Mouse (Mus musculus) embryonic facial prominence, embryonic 12.5 days (tissue): ENCODE measurements around the gene Spred2. TPM values are rescaled to one million over a fixed set of nuclear protein-coding genes. Genes with fewer than 3 reads are reported as not detected.
"Not testable (repeated sequence)": the region's sequence is repeated elsewhere in the genome, so short reads cannot be mapped to it uniquely, and the experiment has no call there.

ENCODE experiments used
- ATAC-seq: fragments of 200-750 bp; cut with Nextera tagmentation; 2 replicates; pipeline ENCODE4 v1.8.0; 2017; ENCODE audit not compliant: insufficient number of reproducible peaks, insufficient read depth, low FRiP score, low TSS enrichment
- H3K27ac ChIP-seq: fragments of 300-500 bp; sonication (generic); 2 replicates; pipeline ENCODE4 v1.5.1; 2016; ENCODE audit warnings: mild to moderate bottlenecking
- H3K27me3 ChIP-seq: fragments of 300-500 bp; sonication (generic); 2 replicates; pipeline ENCODE4 v1.6.1; 2016; ENCODE audit warnings: mild to moderate bottlenecking, moderate library complexity
- H3K36me3 ChIP-seq: fragments of 300-500 bp; sonication (generic); 2 replicates; pipeline ENCODE4 v1.6.1; 2016; ENCODE audit warnings: mild to moderate bottlenecking
- H3K4me1 ChIP-seq: fragments of 300-500 bp; sonication (generic); 2 replicates; pipeline ENCODE4 v1.6.1; 2016
- H3K4me2 ChIP-seq: fragments of 300-500 bp; sonication (generic); replicated peaks from 2 replicates; pipeline ENCODE4 v1.6.1; 2016; ENCODE audit warnings: mild to moderate bottlenecking, moderate library complexity
- H3K4me3 ChIP-seq: fragments of 300-500 bp; sonication (generic); 2 replicates; pipeline ENCODE4 v1.5.1; 2016; ENCODE audit warnings: mild to moderate bottlenecking
- H3K9ac ChIP-seq: fragments of 300-500 bp; sonication (generic); 2 replicates; pipeline ENCODE4 v1.6.1; 2016; ENCODE audit warnings: mild to moderate bottlenecking, moderate library complexity
- H3K9me3 ChIP-seq: fragments of 300-500 bp; sonication (generic); 2 replicates; pipeline ENCODE4 v1.6.1; 2016; ENCODE audit warnings: mild to moderate bottlenecking, moderate library complexity
- WGBS: fragments of 180-500 bp; shearing (Covaris S2); methylation state at CpG from one replicate; pipeline ENCODE4 v1.1.7; 2016; 5-methylcytosine and 5-hydroxymethylcytosine counted together
- polyA plus RNA-seq: library from polyadenylated mRNA; unstranded; fragments of >200 nt; fragmentation: Nextera tagmentation; extraction: Ambion mirVana; gene quantifications from 2 replicates; pipeline ENCODE4 v1.2.1, GENCODE M21; 2016

Spred2 gene
- polyA plus RNA-seq, 1 experiment from 2014 or later: 10.0 TPM

GRCm38 (mm10) chr11:20028396-20028795 is 104.2 kb downstream of the Spred2 start:
- 87% methylated on average over 6 of the region's 6 CpGs for WGBS
- no peaks in the 10 kb centered on the region; the same call in 1 of the 2 replicates for H3K4me1 ChIP-seq
- no peaks in the 10 kb centered on the region for H3K27me3 ChIP-seq

DNA sequence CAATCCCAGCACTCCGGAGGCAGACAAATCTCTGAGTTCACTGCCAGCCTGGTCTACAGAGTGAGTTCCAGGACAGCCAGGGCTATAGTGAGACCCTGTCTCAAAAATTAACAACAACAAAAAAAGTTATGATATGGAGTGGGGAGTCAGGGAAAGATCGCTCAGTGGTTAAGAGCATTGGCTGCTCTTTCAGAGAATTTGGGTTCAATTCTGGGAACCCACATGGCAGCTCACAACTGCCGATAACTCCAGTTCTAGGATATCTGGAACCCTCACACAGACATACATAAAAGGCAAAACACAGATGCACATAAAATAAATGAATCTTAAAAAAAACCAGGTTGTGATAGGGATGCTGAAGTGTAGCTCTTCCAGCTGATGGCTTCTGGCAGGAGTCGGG is 104.8 kb downstream of the Spred2 start:
- Histone ChIP-seq H3K4me3 (no peak overlapping the region), H3K9ac (no peak overlapping the region), H3K27me3 (no peaks in the 10 kb centered on the region), H3K4me1 (no peaks in the 10 kb centered on the region; the same call in 1 of the 2 replicates), H3K4me2 (no peak overlapping the region), H3K36me3 (peaks cover 9% of the 10 kb centered on the region; the same call in 1 of the 2 replicates), H3K9me3 (peaks cover 2% of the 10 kb centered on the region; the same call in 1 of the 2 replicates), H3K27ac (no peak overlapping the region)
- 92% methylated on average over 4 of the region's 4 CpGs for WGBS
- ATAC-seq: no peak

More at GRCm38 (mm10) chr11:20028396-20028795, 104.2 kb downstream of the Spred2 start:
- Histone ChIP-seq H3K9me3 (peaks cover 2% of the 10 kb centered on the region; the same call in 1 of the 2 replicates), H3K36me3 (peaks cover 9% of the 10 kb centered on the region; the same call in 1 of the 2 replicates), H3K4me3 (no peak overlapping the region), H3K9ac (no peak overlapping the region), H3K27ac (no peak overlapping the region), H3K4me2 (no peak overlapping the region)
- no peak for ATAC-seq

GRCm38 (mm10) chr11:20030973-20031372 is 106.8 kb downstream of the Spred2 start:
- WGBS: 92% methylated on average over 5 of the region's 5 CpGs
- H3K27me3 ChIP-seq, H3K27ac ChIP-seq, H3K4me1 ChIP-seq, H3K36me3 ChIP-seq, H3K9me3 ChIP-seq, H3K4me3 ChIP-seq, H3K4me2 ChIP-seq, ATAC-seq, H3K9ac ChIP-seq: not testable (repeated sequence)

GRCm38 (mm10) chr11:20031536-20031935 is 107.4 kb downstream of the Spred2 start:
- Histone ChIP-seq H3K4me2 (no peak overlapping the region), H3K9ac (no peak overlapping the region), H3K4me3 (no peak overlapping the region), H3K36me3 (peaks cover under 1% of the 10 kb centered on the region; the same call in 1 of the 2 replicates), H3K4me1 (no peaks in the 10 kb centered on the region), H3K9me3 (peaks cover 2% of the 10 kb centered on the region; the same call in 1 of the 2 replicates), H3K27ac (no peak overlapping the region), H3K27me3 (no peaks in the 10 kb centered on the region)
- WGBS: 41% methylated on average over 8 of the region's 8 CpGs
- no peak for ATAC-seq

GRCm38 (mm10) chr11:20033541-20034160 is 109.5 kb downstream of the Spred2 start:
- Histone ChIP-seq H3K9me3 (peaks cover 2% of the 10 kb centered on the region; the same call in 1 of the 2 replicates), H3K9ac (no peak overlapping the region), H3K36me3 (no peaks in the 10 kb centered on the region), H3K4me1 (0 out of 2 replicates have a peak, but pooled peaks cover 6% of the 10 kb centered on the region), H3K27ac (no peak overlapping the region), H3K27me3 (no peaks in the 10 kb centered on the region; the same call in 1 of the 2 replicates), H3K4me3 (no peak overlapping the region), H3K4me2 (no peak overlapping the region)
- no peak for ATAC-seq
- 78% methylated on average over 6 of the region's 6 CpGs for WGBS

GRCm38 (mm10) chr11:20034337-20034947 is 110.3 kb downstream of the Spred2 start:
- WGBS: 62% methylated on average over 14 of the region's 14 CpGs
- Histone ChIP-seq H3K4me1 (peaks cover 8% of the 10 kb centered on the region; the same call in 1 of the 2 replicates), H3K9ac (no peak overlapping the region), H3K9me3 (peaks cover 2% of the 10 kb centered on the region; the same call in 1 of the 2 replicates), H3K36me3 (no peaks in the 10 kb centered on the region), H3K27ac (no peak overlapping the region), H3K27me3 (no peaks in the 10 kb centered on the region; the same call in 1 of the 2 replicates), H3K4me2 (no peak overlapping the region), H3K4me3 (no peak overlapping the region)
- ATAC-seq: no peak

- no peaks in the 10 kb centered on the region for H3K36me3 ChIP-seq
- no peak overlapping the region for H3K4me3 ChIP-seq
- no peak overlapping the region for H3K4me2 ChIP-seq
- WGBS: 58% methylated on average over 11 of the region's 11 CpGs
- H3K27ac ChIP-seq: no peak overlapping the region
- no peak for ATAC-seq
- H3K4me1 ChIP-seq: peaks cover 8% of the 10 kb centered on the region; the same call in 1 of the 2 replicates
- H3K9ac ChIP-seq: no peak overlapping the region
- peaks cover 2% of the 10 kb centered on the region; the same call in 1 of the 2 replicates for H3K9me3 ChIP-seq
- no peaks in the 10 kb centered on the region; the same call in 1 of the 2 replicates for H3K27me3 ChIP-seq
These were observed 111.3 kb downstream of the Spred2 start for GRCm38 (mm10) chr11:20035343-20035928.

- Histone ChIP-seq H3K9ac (no peak overlapping the region), H3K9me3 (peaks cover 2% of the 10 kb centered on the region; the same call in 1 of the 2 replicates), H3K4me3 (no peak overlapping the region), H3K4me1 (peaks cover 8% of the 10 kb centered on the region; the same call in 1 of the 2 replicates), H3K4me2 (no peak overlapping the region), H3K27ac (no peak overlapping the region), H3K36me3 (no peaks in the 10 kb centered on the region), H3K27me3 (no peaks in the 10 kb centered on the region; the same call in 1 of the 2 replicates)
- ATAC-seq: no peak
- 78% methylated on average over 7 of the region's 7 CpGs for WGBS
These were observed 111.8 kb downstream of the Spred2 start for GRCm38 (mm10) chr11:20035972-20036371.

DNA sequence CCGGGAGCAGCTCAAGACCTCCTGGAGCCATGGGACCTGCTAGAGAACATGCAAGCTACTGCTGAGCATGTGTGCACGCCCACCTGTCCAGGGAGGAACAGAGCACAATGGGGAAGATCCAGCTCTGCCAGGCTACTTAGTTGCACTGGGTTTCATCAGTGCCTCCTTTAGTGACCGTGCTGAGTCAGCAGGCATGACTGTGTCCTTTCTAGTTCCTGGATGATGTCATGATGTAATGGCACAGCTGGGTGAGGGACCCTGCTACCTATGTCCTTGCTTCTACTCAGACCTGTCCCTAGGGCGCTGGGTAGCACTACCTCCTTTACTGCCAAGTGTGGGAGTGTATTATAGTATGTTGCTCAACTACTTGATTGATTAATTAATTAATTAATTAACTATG is 113.6 kb downstream of the Spred2 start:
- no peak overlapping the region for H3K9ac ChIP-seq
- no peaks in the 10 kb centered on the region for H3K36me3 ChIP-seq
- H3K27me3 ChIP-seq: no peaks in the 10 kb centered on the region; the same call in 1 of the 2 replicates
- H3K4me3 ChIP-seq: no peak overlapping the region
- H3K4me2 ChIP-seq: no peak overlapping the region
- no peaks in the 10 kb centered on the region for H3K9me3 ChIP-seq
- H3K4me1 ChIP-seq: peaks cover 20% of the 10 kb centered on the region
- ATAC-seq: 0 out of 2 replicates have a peak, but pooled peaks have one; percentile 61
- WGBS: 89% methylated on average over 4 of the region's 4 CpGs
- H3K27ac ChIP-seq: no peak overlapping the region

DNA sequence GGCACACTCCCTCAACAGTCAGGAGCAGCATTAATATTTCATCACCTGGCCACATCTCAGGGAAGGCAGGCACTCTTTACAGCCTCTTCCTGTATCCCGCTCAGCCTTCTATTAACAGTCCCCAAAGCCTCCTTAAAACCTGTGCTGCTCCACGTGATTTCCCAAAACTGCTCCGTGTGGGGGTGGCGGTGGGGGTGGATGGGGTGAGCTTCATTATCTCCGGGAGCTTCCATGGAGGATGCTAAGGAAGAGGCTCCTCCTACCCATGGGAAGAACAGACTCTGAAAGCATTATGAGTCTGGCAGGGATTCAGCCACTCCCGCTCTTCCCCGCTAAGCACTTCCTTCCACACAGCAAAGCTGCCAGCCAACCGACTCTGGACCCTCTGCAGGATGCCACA is 114.5 kb downstream of the Spred2 start:
- Histone ChIP-seq H3K36me3 (no peaks in the 10 kb centered on the region), H3K4me3 (no peak overlapping the region), H3K4me2 (no peak overlapping the region), H3K27me3 (no peaks in the 10 kb centered on the region; the same call in 1 of the 2 replicates), H3K9me3 (no peaks in the 10 kb centered on the region), H3K27ac (no peak overlapping the region), H3K4me1 (peaks cover 20% of the 10 kb centered on the region), H3K9ac (no peak overlapping the region)
- ATAC-seq: no peak; the same call in 1 of the 2 replicates
- 28% methylated on average over 8 of the region's 8 CpGs for WGBS

DNA sequence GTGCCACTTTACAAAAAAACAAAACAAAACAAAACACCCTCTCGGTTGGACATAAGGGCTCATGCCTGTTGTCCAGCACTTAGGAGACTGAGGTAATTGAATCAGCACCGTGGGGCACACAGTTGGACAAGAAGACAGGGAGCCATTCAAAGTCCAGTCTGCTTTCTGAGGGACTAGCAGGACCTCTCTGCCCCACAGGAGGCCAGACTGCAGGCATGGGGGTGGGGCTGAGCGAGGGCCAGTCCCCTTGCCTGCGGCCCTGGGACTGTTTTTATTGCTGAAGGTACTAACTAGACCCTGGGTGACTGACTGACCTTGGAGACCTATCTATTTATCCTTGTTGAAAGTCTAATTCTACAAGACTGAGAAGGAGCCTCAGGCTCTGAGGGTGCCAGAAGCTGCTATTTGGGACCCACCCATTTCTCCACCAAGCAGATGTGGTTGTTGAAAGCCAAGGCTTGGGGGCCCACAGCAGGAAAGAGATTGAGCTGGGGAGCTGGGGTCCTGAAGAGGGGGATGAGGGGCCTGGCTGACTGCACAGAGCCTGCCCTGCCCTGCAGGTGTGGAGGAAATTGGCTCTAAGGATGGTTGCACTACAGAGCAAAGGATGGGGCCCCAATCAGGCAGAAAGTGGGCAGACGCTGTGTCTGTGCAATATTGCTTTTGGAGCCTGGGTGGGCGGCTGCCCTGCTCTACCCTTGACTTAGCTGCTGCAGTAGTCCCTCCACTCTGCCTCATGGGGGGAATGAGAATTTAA is 117.2 kb downstream of the Spred2 start:
- no peaks in the 10 kb centered on the region for H3K9me3 ChIP-seq
- peak overlapping the region; percentile 30; the same call in 1 of the 2 replicates for H3K27ac ChIP-seq
- H3K9ac ChIP-seq: no peak overlapping the region
- peaks cover 20% of the 10 kb centered on the region for H3K4me1 ChIP-seq
- WGBS: 13% methylated on average over 6 of the region's 6 CpGs
- no peaks in the 10 kb centered on the region; the same call in 1 of the 2 replicates for H3K27me3 ChIP-seq
- no peak overlapping the region for H3K4me2 ChIP-seq
- no peaks in the 10 kb centered on the region for H3K36me3 ChIP-seq
- no peak overlapping the region for H3K4me3 ChIP-seq
- no peak for ATAC-seq
